Mouse (Mus musculus) lung, adult 2 months (tissue): Measurements from ENCODE around the gene Ier3. TPM values are rescaled to one million over a fixed set of nuclear protein-coding genes. Genes with fewer than 3 reads are reported as not detected.

Experiments used
- DNase-seq: peaks from one replicate; pipeline ENCODE4 v3.0.0; 2022
- H3K4me1 ChIP-seq: fragments of 200-500 bp; 2 replicates; pipeline ENCODE4 v1.6.1; 2011; ENCODE audit warnings: low read length; ENCODE audit not compliant: control insufficient read depth, insufficient read depth
- H3K4me3 ChIP-seq: fragments of 200-500 bp; replicated peaks from 2 replicates; pipeline ENCODE3; 2011; ENCODE audit warnings: low read depth, mild to moderate bottlenecking, control low read depth, low read length; ENCODE audit errors: extremely low read depth
- CTCF ChIP-seq: fragments of 200-500 bp; IDR thresholded peaks from 2 replicates; pipeline ENCODE4 v1.5.1; 2011; ENCODE audit warnings: mild to moderate bottlenecking, low read length, control low read depth; ENCODE audit not compliant: insufficient read depth
- POLR2A ChIP-seq: fragments of 200-500 bp; IDR thresholded peaks from 2 replicates; pipeline ENCODE4 v1.6.1; 2011; ENCODE audit warnings: low read depth, mild to moderate bottlenecking, control low read depth, low read length, borderline replicate concordance; ENCODE audit errors: extremely low read depth
- WGBS: fragments of 180-500 bp; shearing (Covaris S2); methylation state at CpG from one replicate; pipeline ENCODE4 v1.1.7; 2018; 5-methylcytosine and 5-hydroxymethylcytosine counted together
- polyA plus RNA-seq: library from polyadenylated mRNA; depleted of rRNA; stranded (reverse); fragments of >200 nt; gene quantifications from 2 replicates; pipeline ENCODE4 v1.2.3, GENCODE M21; 2012; rRNA removed

The Ier3 gene
- polyA plus RNA-seq: 133 TPM in 2 replicates

- Histone ChIP-seq H3K4me1 (0 out of 2 replicates have a peak, but pooled peaks cover 2% of the 10 kb centered on the region), H3K4me3 (peak within 1 kb of the TSS; percentile 91)
- under 1% methylated on average over 62 of the region's 62 CpGs for WGBS
- peak; percentile 93 for DNase-seq
- TF ChIP-seq CTCF (no peak), POLR2A (peak; percentile 97)
Measured at GRCm38 (mm10) chr17:35821439-35822430, at the start of gene Ier3. Gene Ier3 (plus strand): TSS chr17:35821684.

GRCm38 (mm10) chr17:35776811-35777609 is 44.5 kb upstream of the Ier3 start:
- TF ChIP-seq CTCF (no peak), POLR2A (no peak)
- 5% methylated on average over 13 of the region's 13 CpGs for whole genome bisulfite sequencing
- DNase-seq: peak; percentile 78
- Histone ChIP-seq H3K4me3 (no peak overlapping the region), H3K4me1 (peaks cover 19% of the 10 kb centered on the region)

GRCm38 (mm10) chr17:35778965-35779364 is 42.5 kb upstream of the Ier3 start:
- no peak for DNase-seq
- Histone ChIP-seq H3K4me1 (peaks cover 19% of the 10 kb centered on the region), H3K4me3 (no peak overlapping the region)
- no peak for TF ChIP-seq CTCF
- WGBS: 37% methylated on average over 6 of the region's 6 CpGs

GRCm38 (mm10) chr17:35779466-35780205 is 41.8 kb upstream of the Ier3 start:
- Histone ChIP-seq H3K4me1 (peaks cover 19% of the 10 kb centered on the region), H3K4me3 (no peak overlapping the region)
- no peak for TF ChIP-seq CTCF
- no peak for TF ChIP-seq POLR2A
- 31% methylated on average over 10 of the region's 10 CpGs for WGBS
- peak; percentile 39 for DNase-seq

GRCm38 (mm10) chr17:35780362-35780761 is 41.1 kb upstream of the Ier3 start:
- TF ChIP-seq POLR2A (no peak), CTCF (no peak)
- 79% methylated on average over 7 of the region's 7 CpGs for WGBS
- no peak overlapping the region for H3K4me3 ChIP-seq
- DNase-seq: no peak
- peaks cover 19% of the 10 kb centered on the region for H3K4me1 ChIP-seq

GRCm38 (mm10) chr17:35782398-35782797 is 39.1 kb upstream of the Ier3 start:
- no peak overlapping the region for H3K4me3 ChIP-seq
- 82% methylated on average over 2 of the region's 2 CpGs for WGBS
- TF ChIP-seq CTCF (no peak), POLR2A (no peak)

GRCm38 (mm10) chr17:35782924-35783323 is 38.6 kb upstream of the Ier3 start:
- H3K4me3 ChIP-seq: no peak overlapping the region
- TF ChIP-seq POLR2A (no peak), CTCF (no peak)
- 55% methylated on average over 5 of the region's 5 CpGs for WGBS
- DNase-seq: no peak
- H3K4me1 ChIP-seq: peaks cover 7% of the 10 kb centered on the region

More at GRCm38 (mm10) chr17:35782398-35782797, 39.1 kb upstream of the Ier3 start:
- no peak for DNase-seq
- H3K4me1 ChIP-seq: peaks cover 10% of the 10 kb centered on the region

- Histone ChIP-seq H3K4me3 (no peak overlapping the region), H3K4me1 (peaks cover 7% of the 10 kb centered on the region)
- 67% methylated on average over 6 of the region's 6 CpGs for WGBS
- TF ChIP-seq CTCF (no peak), POLR2A (no peak)
- DNase-seq: no peak
Measured at GRCm38 (mm10) chr17:35783944-35784343, 37.5 kb upstream of the Ier3 start.

- Histone ChIP-seq H3K4me3 (no peak overlapping the region), H3K4me1 (no peaks in the 10 kb centered on the region)
- DNase-seq: no peak
- 79% methylated on average over 4 of the region's 4 CpGs for WGBS
- TF ChIP-seq CTCF: no peak
- TF ChIP-seq POLR2A: no peak
Measured at GRCm38 (mm10) chr17:35785140-35785539, 36.3 kb upstream of the Ier3 start.
